Mouse (Mus musculus) 416B (cell line): Measurements from ENCODE around the gene Pias1.
"Not testable (repeated sequence)": the region's sequence is repeated elsewhere in the genome, so short reads cannot be mapped to it uniquely, and the experiment has no call there.

Source experiments
- DNase-seq: peaks from one replicate; pipeline ENCODE4 v3.0.0; 2011; ENCODE audit warnings: low read depth

The Pias1 gene

GRCm38 (mm10) chr9:62940966-62941365 is 46.8 kb downstream of the Pias1 start:
- no peak for DNase-seq

- DNase-seq = no peak
These were observed 51.9 kb downstream of the Pias1 start for GRCm38 (mm10) chr9:62935854-62936253.

GRCm38 (mm10) chr9:62934700-62935400 is 52.9 kb downstream of the Pias1 start:
- DNase-seq = peak; percentile 80

GRCm38 (mm10) chr9:62932575-62933339 is 55.0 kb downstream of the Pias1 start:
- peak; percentile 60 for DNase-seq

- DNase-seq = no peak
These were observed 62.7 kb downstream of the Pias1 start for GRCm38 (mm10) chr9:62924886-62925610.

GRCm38 (mm10) chr9:62920877-62921276 is 66.8 kb downstream of the Pias1 start:
- peak; percentile 75 for DNase-seq

GRCm38 (mm10) chr9:62917059-62917458 is 70.7 kb downstream of the Pias1 start:
- DNase-seq = no peak

GRCm38 (mm10) chr9:62913390-62914069 is 74.2 kb downstream of the Pias1 start:
- DNase-seq = peak; percentile 12

- DNase-seq = no peak
These were observed 82.7 kb downstream of the Pias1 start for GRCm38 (mm10) chr9:62905039-62905438.

GRCm38 (mm10) chr9:62903841-62904240 is 83.9 kb downstream of the Pias1 start:
- DNase-seq = peak; percentile 83

- no peak for DNase-seq
These were observed 86.0 kb downstream of the Pias1 start for GRCm38 (mm10) chr9:62901736-62902135.

- DNase-seq = peak; percentile 25
These were observed 93.2 kb downstream of the Pias1 start for GRCm38 (mm10) chr9:62894486-62894885.

- no peak for DNase-seq
These were observed 105.9 kb downstream of the Pias1 start for GRCm38 (mm10) chr9:62881871-62882270.

GRCm38 (mm10) chr9:62877825-62878224 is 109.9 kb downstream of the Pias1 start:
- DNase-seq = no peak

- peak; percentile 21 for DNase-seq
These were observed 110.6 kb downstream of the Pias1 start for GRCm38 (mm10) chr9:62876966-62877616.

GRCm38 (mm10) chr9:62870728-62871127 is 117.0 kb downstream of the Pias1 start:
- DNase-seq = no peak

GRCm38 (mm10) chr9:62869236-62869635 is 118.5 kb downstream of the Pias1 start:
- not testable (repeated sequence) for DNase-seq

- no peak for DNase-seq
These were observed 126.9 kb downstream of the Pias1 start for GRCm38 (mm10) chr9:62860866-62861265.

GRCm38 (mm10) chr9:62860102-62860501 is 127.6 kb downstream of the Pias1 start:
- DNase-seq = not testable (repeated sequence)

- DNase-seq = no peak
These were observed 129.3 kb downstream of the Pias1 start for GRCm38 (mm10) chr9:62858266-62859019.
